Mouse (Mus musculus) kidney, postnatal 10 days (tissue): ENCODE results near the gene Gpr25.

Source experiments
- DNase-seq: peaks from one replicate; pipeline ENCODE4 v3.0.0; 2021; ENCODE audit warnings: mixed read lengths

Gene Gpr25

GRCm38 (mm10) chr1:136260635-136261238 is at the start of gene Gpr25:
Gene Gpr25 (minus strand): TSS chr1:136260873.
- DNase-seq = no peak

DNA sequence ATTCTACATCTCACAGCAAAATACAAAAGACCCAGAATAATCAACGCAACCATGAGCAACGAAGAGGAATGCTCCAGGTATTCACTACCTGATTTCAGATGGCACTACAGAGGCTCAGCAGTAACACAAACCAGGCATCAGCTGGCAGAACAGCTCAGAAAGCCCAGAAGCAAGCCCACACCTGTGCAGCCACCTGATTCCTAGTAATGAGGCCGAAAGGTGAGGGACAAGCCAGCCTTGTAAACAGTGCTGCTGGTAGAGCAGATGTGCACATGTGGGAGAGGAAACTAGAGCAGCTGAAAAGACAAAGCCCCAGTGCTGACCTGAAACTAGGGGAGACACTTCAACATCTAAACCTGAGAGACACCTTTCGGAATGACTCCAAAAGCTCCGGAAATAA is 48.5 kb upstream of the Gpr25 start:
- no peak for DNase-seq

- DNase-seq = peak; percentile 56
Measured at GRCm38 (mm10) chr1:136306424-136306823, 45.8 kb upstream of the Gpr25 start.

DNA sequence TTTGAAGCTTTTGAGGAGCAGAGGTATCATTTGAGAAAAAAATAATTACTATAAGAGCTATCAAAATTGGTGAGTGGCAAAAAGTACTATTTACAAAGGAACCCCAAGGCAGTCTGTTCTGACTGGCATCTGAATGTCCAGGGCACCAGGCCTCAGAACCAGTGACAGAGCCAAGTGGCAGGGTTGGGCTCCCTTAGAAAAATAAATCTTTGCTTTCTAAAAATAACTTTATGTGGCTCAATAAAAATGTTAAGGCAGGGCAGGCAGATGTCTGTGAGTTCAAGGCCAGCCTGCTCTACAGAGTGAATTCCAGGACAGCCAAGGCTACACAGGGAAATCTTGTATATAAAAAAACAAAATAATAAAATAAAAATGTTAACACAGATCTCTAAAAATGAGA is 33.3 kb upstream of the Gpr25 start:
- no peak for DNase-seq

GRCm38 (mm10) chr1:136289803-136290202 is 29.1 kb upstream of the Gpr25 start:
- no peak for DNase-seq

- DNase-seq = no peak
Measured at GRCm38 (mm10) chr1:136277366-136277765, 16.7 kb upstream of the Gpr25 start.

GRCm38 (mm10) chr1:136268224-136268623 is 7.6 kb upstream of the Gpr25 start:
- no peak for DNase-seq

- no peak for DNase-seq
Measured at GRCm38 (mm10) chr1:136266127-136266526, 5.5 kb upstream of the Gpr25 start.

GRCm38 (mm10) chr1:136263355-136263754 is 2.7 kb upstream of the Gpr25 start:
- no peak for DNase-seq

GRCm38 (mm10) chr1:136259893-136260634 is 609 bp downstream of the Gpr25 start:
- peak; percentile 74 for DNase-seq

DNA sequence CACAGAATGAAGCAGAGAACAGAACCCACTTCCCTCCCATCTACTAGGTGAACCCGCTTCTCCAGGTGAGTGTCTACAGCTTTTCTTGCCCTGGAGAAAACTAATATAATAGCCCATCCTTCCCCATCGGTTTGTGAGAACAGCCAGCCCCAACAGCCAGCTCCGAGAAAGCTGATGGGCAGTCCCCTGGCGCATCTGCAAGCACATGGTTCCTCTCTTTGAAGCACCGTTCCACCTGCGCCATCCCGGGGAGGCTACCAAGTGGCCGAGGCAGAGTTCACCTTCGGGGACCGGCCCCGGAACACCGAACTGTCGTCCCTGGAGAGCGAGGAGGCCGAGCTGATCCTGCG is 1.2 kb downstream of the Gpr25 start:
- no peak for DNase-seq

DNA sequence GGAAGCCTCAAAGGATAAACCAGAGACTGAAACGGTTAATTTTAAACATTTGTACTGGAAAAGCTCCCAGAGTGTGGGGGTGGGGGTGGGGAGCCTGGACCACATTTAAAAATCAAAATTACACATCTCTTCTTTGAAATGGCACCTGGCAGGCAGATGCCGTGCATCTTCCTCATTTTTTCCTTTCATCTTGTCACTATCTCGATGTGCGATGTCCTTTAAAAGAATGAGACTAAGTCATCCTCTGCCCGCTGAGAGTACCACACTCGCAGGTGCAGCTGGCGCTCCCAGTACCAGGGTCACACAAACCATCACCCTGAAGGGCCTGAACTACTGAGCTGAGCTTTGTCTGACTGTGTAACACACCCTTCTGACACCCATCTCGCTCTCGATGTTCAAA is 2.2 kb downstream of the Gpr25 start:
- DNase-seq = no peak

- no peak for DNase-seq
Measured at GRCm38 (mm10) chr1:136255657-136256056, 5.0 kb downstream of the Gpr25 start.

DNA sequence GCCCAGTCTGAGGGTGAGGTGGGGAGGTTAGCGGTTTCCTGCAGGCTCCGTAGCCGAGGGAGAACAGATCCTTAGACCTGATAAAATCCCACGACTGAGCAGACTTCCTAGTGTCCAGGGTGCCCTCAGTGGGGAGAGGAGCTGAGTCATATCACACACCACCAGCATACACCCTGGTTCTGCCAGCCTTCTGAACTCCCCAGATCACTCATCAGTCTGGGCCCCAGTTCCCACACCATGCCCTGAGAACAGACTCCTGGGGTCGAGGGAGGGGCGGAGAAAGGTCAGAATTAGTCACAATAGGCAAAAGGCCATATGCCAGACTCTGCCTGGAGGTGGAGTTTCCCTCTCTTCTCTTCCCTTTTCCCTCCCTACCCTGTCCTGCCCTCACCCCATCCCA is 5.5 kb downstream of the Gpr25 start:
- no peak for DNase-seq

DNA sequence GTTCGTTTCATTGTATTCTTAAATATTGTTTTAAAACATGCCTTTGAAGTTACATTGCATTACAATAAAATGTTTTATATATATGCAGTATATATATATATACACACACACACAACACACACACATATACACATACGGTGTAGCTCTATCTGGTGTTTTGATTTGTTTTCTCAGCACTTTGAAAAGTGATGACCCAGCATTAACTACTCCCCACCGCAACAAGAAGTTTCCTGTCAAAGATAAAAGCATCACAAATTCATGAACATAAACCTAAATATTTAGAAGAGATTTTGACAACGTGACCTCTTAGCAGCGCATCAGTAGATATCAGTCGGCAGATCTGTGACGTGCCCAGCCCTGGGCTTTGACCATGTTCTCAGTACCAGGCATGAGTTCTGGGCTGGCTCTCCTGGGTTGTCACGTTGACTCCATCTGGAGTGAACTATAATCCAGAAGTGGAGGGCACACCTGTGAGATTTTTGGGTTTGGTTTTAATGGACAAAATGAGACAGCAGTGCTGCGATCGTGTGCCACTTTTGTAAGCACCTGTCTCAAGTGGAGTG is 6.1 kb downstream of the Gpr25 start:
- DNase-seq = no peak

GRCm38 (mm10) chr1:136253472-136253871 is 7.2 kb downstream of the Gpr25 start:
- no peak for DNase-seq

DNA sequence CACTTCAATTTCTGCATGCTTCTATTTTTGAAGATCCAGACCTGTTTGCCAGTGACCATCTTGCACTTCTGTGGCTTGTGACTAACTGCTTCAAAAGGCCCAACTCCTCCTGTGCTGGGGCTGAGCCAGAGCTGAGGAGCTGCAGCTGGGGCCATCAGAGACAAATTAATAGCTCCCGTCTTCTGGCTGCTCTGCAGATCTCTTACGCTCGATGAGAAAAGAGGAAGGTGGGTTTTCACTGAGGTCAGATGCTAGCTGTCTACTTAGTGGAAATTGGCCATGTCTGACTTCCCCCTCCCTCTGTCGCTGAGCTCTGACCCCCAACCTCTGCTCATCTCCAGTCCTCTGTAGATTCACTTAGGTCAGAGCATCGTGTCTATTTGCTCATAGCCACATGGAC is 11.0 kb downstream of the Gpr25 start:
- no peak for DNase-seq

DNA sequence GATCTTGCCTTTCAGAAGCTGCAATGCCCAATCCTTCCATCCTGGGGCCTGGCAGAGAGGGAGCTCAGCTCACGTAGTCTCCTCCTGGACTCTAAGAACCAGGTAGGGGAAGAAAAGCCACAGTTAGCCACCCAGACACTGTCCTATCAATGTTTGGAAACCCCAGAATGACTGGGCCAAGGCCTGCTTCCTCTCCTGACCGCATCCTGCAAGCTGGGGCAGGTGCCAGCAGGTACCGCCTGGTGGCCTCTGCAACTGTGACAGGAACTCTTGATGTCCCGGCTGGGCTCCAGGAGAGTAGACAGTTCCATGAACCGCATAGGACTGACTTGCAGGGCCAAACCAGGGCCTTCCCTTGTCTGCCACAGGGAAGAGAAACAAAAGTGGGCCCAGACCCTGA is 13.3 kb downstream of the Gpr25 start:
- no peak for DNase-seq

GRCm38 (mm10) chr1:136244469-136244868 is 16.2 kb downstream of the Gpr25 start:
- no peak for DNase-seq

DNA sequence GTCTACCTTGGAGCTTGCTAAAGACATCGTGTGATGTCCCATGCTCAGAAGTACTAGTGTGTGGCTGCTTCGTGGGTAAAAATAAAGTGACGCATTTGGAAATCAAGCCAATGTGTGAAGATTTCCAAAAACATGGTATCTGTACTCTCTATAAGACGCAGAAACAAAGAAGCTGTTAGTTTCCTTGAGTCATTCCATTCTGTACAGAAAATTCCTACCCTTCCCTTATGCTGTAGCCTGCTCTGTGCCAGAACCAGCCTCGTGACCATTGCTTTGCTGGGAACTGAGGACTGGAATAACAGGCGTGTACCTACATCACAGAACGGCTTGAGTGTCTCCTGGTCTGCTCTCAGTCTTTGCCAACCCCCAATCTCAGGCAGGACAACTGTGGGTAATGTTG is 18.9 kb downstream of the Gpr25 start:
- DNase-seq = no peak

DNA sequence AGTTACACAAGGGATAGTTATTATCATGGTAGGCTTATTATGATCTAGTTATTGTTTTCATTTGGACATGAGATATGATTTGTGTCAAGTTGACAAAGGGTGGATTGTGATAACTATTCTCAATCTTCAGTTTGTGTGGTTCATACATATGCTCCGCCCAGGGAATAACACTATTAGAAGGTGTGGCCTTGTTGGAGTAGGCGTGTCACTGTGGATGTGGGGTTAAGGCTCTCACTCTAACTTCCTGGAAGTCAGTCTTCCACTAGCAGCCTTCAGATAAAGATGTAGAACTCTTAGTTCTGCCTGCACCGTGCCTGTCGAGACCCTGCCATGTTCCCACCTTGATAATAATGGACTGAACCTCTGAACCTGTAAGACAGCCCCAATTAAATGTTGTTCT is 22.2 kb downstream of the Gpr25 start:
- no peak for DNase-seq

DNA sequence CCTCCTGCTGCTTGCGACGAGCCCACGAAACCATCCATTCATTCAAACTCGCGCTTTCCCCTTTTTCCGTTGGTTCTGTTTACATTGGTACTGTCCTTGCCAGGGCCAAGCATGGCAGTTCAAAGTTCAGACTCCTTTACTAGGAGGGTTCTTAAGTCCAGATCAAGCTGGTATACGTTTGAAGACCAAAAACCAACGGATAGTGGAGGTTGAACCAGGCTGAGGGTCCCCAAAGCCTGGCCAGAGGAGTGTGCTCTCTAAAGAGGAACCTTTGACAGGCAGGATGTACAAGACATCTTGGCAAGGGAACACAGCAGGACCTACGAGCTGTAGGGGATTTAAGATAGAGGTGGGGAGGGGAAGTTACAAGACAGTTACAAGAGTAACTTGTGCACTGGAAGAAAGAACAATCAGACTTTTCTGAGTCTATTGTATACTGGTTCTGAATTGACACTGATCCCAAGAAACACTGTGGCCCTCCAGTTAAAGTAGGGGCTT is 26.0 kb downstream of the Gpr25 start:
- no peak for DNase-seq

DNA sequence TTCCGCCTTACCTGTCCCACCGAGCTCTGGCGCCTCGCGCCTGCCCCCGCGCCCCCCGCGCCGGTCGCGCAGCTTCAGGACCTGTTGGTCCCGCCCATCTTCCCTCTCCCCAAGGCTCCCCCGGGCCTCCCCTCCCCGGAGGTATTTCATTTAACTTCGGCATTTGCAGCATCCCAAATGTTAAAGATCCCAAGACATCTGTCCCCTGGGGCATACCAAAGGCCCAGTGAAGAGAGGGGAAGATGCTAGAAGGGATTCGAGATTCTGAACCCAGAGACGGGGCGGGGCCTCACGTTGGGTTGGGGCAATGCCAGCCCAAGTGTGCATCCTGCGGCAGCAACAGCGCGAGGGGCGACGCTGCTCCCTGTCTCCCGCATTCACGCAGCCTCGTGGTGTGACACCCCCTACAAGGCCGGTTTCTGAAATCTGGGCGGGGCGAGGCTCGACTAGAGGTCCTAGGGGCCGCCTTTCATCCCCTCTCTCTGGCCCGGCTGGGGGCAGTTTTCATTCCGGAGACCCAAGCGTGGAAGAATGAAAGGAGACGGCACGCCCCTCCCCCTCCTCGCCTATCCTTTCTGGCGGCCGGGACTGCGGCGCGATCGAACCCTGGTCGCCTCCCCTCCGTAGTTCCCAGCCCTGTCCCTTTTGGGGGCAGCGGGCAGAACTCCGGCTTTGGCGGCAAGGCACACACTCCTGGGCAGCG is 26.6 kb downstream of the Gpr25 start, which contains the start of gene Inava:
Inava (minus strand) TSS at position 373 of the 703 bp plus-strand sequence.
- peak; percentile 72 for DNase-seq
